Mouse (Mus musculus) kidney, postnatal 36 days (tissue): ENCODE data around the gene Gcm2.

Experiments used
- DNase-seq, 2 experiments: peaks; one replicate each; pipeline ENCODE4 v3.0.0; 2021 to 2022; ENCODE audit warnings: mixed read lengths in 2 of 2

The Gcm2 gene

DNA sequence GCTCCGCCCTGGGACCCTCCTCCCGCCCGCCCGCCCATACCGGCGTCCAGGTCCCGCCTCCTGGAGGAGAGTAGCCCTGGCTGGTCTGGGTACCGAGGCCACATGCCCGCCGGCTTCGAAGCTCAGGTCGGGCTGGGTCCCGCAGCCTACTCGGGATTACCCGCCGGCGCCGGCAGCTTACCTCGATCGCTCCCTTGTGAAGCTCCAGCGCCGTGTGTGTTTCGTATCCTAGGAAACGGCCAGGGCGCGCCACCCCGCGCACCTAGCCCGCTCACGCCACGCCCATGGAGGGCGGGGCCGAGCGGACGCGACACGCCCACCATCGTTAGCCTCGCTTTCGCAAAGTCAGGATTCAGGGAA is 31.4 kb downstream of the Gcm2 start, which contains the start of gene Mak:
TSS of gene Mak (minus strand) at position 286 of the 360 bp plus-strand sequence.
- DNase-seq = peak; percentile 58 to 86

DNA sequence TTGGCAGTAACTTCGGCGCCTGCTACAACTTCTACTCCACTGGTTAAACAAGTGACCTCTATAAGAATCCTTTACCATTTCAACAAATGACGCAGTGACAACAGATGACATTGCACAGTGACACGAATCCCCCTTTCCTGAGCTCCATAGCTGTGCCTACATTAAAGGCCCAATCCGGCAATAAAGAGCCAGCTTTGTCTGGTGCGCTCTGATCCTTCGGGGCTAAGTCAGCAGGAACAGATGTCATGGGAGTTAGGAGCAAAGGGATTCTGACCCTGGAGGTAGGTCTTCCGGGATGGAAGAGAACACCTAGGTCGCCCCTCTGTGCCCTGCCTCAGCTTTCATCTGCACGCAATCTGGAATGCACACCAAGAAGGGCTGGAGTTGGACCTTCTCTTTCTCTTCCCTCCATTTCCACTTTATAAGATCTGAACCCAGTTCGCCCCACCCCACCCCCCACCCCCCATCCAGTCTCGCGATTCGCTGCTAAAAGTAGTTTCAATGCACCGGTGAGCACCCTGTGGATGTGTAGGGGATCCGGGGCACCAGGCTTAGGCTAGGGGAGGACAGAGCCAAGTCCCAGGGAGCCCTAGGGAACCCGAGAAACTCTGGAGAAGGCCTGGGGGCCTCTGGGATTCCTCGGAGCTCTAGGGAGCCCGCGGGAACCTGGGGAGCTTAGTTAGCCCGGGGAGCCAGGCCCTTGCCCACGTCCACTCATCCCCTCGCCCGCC is 32.0 kb downstream of the Gcm2 start:
- DNase-seq = no peak

DNA sequence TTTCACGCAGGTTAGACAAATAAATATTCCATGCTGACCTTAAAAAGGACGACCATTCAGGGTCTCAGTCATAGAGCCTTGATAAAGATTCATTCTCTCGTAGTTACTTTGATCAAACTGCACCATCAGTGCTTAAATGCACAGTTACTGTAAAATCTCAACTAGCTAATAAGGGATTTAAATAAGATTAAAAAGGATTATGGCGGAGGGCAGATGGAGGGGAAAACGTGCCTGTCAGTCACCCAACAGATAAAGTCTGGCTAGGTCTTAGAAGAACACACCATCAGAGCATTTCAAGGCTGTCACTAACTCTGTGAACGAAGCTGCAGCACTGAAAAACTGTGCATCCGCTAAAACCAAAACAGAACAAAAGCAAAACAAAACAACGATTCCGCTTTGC is 32.9 kb downstream of the Gcm2 start:
- DNase-seq = no peak

DNA sequence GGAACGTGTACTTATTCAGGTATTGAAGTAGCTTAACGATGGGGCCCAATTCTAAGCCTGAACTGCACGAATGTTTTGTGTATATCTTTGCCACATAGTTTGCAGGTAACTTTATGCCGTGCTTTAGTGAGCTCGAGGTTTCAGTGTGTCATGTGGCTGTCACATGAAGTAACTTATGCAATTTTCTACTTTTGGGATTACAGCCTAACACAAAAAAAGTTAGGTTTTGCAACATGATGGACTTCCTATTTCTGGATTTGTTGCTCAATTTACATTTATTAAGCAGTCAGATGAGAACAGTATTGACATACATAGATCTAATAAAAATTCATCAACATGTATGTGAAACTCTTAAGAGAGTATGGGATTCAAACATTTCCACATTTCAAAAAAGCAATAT is 37.0 kb downstream of the Gcm2 start:
- DNase-seq = no peak

DNA sequence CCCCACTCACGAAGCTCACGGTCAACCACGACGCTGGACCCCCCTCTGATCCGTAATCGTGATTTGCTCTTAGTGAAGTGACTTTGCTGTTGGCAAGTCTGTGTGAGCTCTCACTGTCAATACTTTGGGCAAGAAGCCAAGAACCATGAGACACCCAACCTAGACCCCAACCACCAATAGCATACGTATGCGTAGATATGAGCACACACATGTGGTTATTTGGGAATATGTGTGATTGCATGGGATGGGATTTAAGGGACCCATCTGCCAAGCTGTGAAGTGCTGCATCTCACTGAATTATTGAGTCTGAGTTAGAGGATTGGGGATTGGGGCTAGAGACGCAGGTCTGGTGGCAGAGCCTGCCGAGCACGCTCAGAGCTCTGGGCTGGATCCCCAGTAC is 39.2 kb downstream of the Gcm2 start:
- DNase-seq = no peak

DNA sequence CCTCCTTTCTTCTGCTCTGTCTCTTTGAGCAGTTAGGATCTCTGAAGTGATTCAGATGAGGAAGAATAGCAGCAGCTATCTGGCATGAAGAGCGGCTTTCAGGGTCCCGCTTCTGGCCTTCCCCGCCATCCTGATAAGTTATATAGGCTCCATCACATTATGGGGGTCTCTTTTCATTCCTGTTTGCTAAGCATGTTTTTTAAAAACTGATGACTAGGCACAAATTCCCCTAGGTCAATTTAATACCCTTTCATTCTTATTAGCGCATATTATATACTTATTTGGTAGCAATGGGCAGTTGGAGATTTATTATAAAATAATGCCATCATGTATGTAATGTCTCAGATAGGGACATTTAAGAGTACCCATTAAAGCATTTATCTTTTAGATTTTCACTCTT is 43.2 kb downstream of the Gcm2 start:
- no peak for DNase-seq

DNA sequence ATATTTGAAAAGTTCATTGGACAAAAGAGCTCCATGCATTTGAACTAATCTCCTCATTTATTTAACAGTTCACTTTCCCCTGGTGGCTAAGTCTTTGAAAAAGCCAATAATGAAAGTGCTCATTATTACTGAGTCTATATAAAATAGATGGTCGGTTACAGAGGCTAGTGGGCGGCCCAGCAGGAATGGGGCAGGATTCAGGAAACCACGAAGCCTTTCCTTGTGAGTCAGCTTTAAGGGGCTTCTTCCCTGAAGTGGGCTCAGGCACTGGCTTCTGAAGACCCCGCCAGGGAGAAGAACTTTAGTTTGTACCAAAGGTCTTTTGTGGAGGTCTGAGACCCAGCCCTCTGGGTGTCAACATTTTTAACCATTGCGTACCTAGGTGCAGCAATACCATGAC is 58.9 kb downstream of the Gcm2 start:
- no peak for DNase-seq
